Mouse (Mus musculus): ENCODE measurements around the gene Cnot1. TPM values are rescaled to one million over a fixed set of nuclear protein-coding genes. Genes with fewer than 3 reads are reported as not detected.
"Not testable (repeated sequence)": the region's sequence is repeated elsewhere in the genome, so short reads cannot be mapped to it uniquely, and the experiment has no call there.

Cnot1 gene
- total and polyA plus RNA-seq, 2 experiments: 40.2 to 116 TPM

DNA sequence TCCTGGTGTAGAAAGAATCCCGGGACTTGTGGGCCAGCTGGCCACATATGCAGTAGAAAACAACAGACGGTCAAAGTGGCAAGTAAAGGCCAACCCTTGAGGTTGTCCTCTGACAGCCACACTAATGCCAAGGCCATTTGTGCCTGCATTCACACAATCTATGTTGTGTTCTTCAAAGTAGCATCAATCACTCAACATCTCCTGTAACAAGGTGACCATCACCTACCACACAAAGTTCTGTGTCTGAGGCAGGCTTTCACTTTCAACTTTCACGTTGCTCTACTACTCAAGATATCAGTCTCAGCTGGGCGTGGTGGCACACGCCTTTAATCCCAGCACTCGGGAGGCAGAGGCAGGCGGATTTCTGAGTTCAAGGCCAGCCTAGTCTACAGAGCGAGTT, 5.0 kb downstream of the Cnot1 start:
- H3K4me3 ChIP-seq (ENCODE audit: insufficient read depth, low read depth, low read length): no peak overlapping the region
- peaks cover 36% of the 10 kb centered on the region for H3K4me1 ChIP-seq (ENCODE audit: control insufficient read depth, insufficient read depth, low read length)
- H3K27me3 ChIP-seq (ENCODE audit: control insufficient read depth, insufficient read depth, low read length): no peaks in the 10 kb centered on the region
- peaks cover 65% of the 10 kb centered on the region for H3K79me2 ChIP-seq (ENCODE audit: control insufficient read depth, insufficient read depth, low read length)
- H3K27ac ChIP-seq (replicated peaks; ENCODE audit: insufficient read depth, low read depth, low read length): no peak overlapping the region
- H3K9ac ChIP-seq (ENCODE audit: low read depth, low read length): no peak overlapping the region
- TF ChIP-seq POLR2A (IDR thresholded peaks at IDR 0.05; ENCODE audit: extremely low read depth, insufficient read depth, low read length) (no peak), CTCF (IDR thresholded peaks at IDR 0.05; ENCODE audit: low read depth, low read length) (no peak)
- WGBS: 41% methylated on average over 8 of the region's 8 CpGs
- H3K36me3 ChIP-seq (ENCODE audit: control insufficient read depth, insufficient read depth, low read length): peaks cover 6% of the 10 kb centered on the region
- DNase-seq (ENCODE audit: extremely low read depth, low read depth, low spot score): no peak

- Histone ChIP-seq H3K4me3 (ENCODE audit: insufficient read depth, low read depth, low read length) (no peak overlapping the region), H3K27ac (replicated peaks; ENCODE audit: insufficient read depth, low read depth, low read length) (no peak overlapping the region), H3K36me3 (ENCODE audit: control insufficient read depth, insufficient read depth, low read length) (peaks cover 6% of the 10 kb centered on the region), H3K4me1 (ENCODE audit: control insufficient read depth, insufficient read depth, low read length) (peaks cover 36% of the 10 kb centered on the region), H3K9ac (ENCODE audit: low read depth, low read length) (no peak overlapping the region), H3K79me2 (ENCODE audit: control insufficient read depth, insufficient read depth, low read length) (peaks cover 59% of the 10 kb centered on the region), H3K27me3 (ENCODE audit: control insufficient read depth, insufficient read depth, low read length) (no peaks in the 10 kb centered on the region)
- no peak for DNase-seq (ENCODE audit: extremely low read depth, low read depth, low spot score)
- TF ChIP-seq CTCF (IDR thresholded peaks at IDR 0.05; ENCODE audit: low read depth, low read length): no peak
- TF ChIP-seq POLR2A (IDR thresholded peaks at IDR 0.05; ENCODE audit: extremely low read depth, insufficient read depth, low read length): no peak
- WGBS: 100% methylated on average over 1 of the region's 1 CpGs
Measured at GRCm38 (mm10) chr8:95801476-95802064, 5.7 kb downstream of the Cnot1 start.

GRCm38 (mm10) chr8:95800353-95800752, 6.9 kb downstream of the Cnot1 start:
- Histone ChIP-seq H3K4me1 (ENCODE audit: control insufficient read depth, insufficient read depth, low read length) (peaks cover 30% of the 10 kb centered on the region), H3K4me3 (ENCODE audit: insufficient read depth, low read depth, low read length) (no peak overlapping the region), H3K27ac (replicated peaks; ENCODE audit: insufficient read depth, low read depth, low read length) (no peak overlapping the region), H3K79me2 (ENCODE audit: control insufficient read depth, insufficient read depth, low read length) (peaks cover 49% of the 10 kb centered on the region), H3K9ac (ENCODE audit: low read depth, low read length) (no peak overlapping the region), H3K36me3 (ENCODE audit: control insufficient read depth, insufficient read depth, low read length) (peaks cover 6% of the 10 kb centered on the region), H3K27me3 (ENCODE audit: control insufficient read depth, insufficient read depth, low read length) (no peaks in the 10 kb centered on the region)
- no peak for TF ChIP-seq POLR2A (IDR thresholded peaks at IDR 0.05; ENCODE audit: extremely low read depth, insufficient read depth, low read length)
- TF ChIP-seq CTCF (IDR thresholded peaks at IDR 0.05; ENCODE audit: low read depth, low read length): no peak
- no peak for DNase-seq (ENCODE audit: extremely low read depth, low read depth, low spot score)
- 61% methylated on average over 3 of the region's 3 CpGs for WGBS

- no peak for DNase-seq (ENCODE audit: extremely low read depth, low read depth, low spot score)
- no peak for TF ChIP-seq POLR2A (IDR thresholded peaks at IDR 0.05; ENCODE audit: extremely low read depth, insufficient read depth, low read length)
- TF ChIP-seq CTCF (IDR thresholded peaks at IDR 0.05; ENCODE audit: low read depth, low read length): no peak
- H3K36me3 ChIP-seq (ENCODE audit: control insufficient read depth, insufficient read depth, low read length): peaks cover 6% of the 10 kb centered on the region
- no peak overlapping the region for H3K27ac ChIP-seq (replicated peaks; ENCODE audit: insufficient read depth, low read depth, low read length)
- H3K27me3 ChIP-seq (ENCODE audit: control insufficient read depth, insufficient read depth, low read length): no peaks in the 10 kb centered on the region
- no peak overlapping the region for H3K9ac ChIP-seq (ENCODE audit: low read depth, low read length)
- peaks cover 46% of the 10 kb centered on the region for H3K79me2 ChIP-seq (ENCODE audit: control insufficient read depth, insufficient read depth, low read length)
- no peak overlapping the region for H3K4me3 ChIP-seq (ENCODE audit: insufficient read depth, low read depth, low read length)
- WGBS: 44% methylated on average over 1 of the region's 1 CpGs
- H3K4me1 ChIP-seq (ENCODE audit: control insufficient read depth, insufficient read depth, low read length): peaks cover 30% of the 10 kb centered on the region
Measured at GRCm38 (mm10) chr8:95799891-95800290, 7.4 kb downstream of the Cnot1 start.

DNA sequence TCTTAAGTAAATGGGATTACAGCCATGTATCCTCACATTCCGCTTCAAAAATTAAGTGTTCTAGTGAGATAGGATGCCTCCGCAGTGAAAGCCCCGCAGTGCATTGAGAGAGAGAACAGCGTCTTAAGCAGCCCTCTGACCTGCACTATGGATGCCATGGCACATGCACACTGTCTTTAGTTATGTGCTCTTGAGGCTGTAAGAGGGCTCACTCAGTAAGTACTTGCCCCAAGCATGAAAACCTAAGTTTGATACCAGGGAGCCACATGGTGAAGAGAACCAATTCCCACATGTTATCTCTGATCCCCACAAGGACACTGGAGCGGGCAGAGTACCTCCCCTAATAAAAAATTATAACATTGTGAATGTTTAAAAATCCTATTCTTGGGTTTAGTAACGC, 8.1 kb downstream of the Cnot1 start:
- no peaks in the 10 kb centered on the region for H3K27me3 ChIP-seq (ENCODE audit: control insufficient read depth, insufficient read depth, low read length)
- no peak overlapping the region for H3K9ac ChIP-seq (ENCODE audit: low read depth, low read length)
- H3K27ac ChIP-seq (replicated peaks; ENCODE audit: insufficient read depth, low read depth, low read length): no peak overlapping the region
- WGBS: 81% methylated on average over 6 of the region's 6 CpGs
- peaks cover 41% of the 10 kb centered on the region for H3K79me2 ChIP-seq (ENCODE audit: control insufficient read depth, insufficient read depth, low read length)
- peaks cover 6% of the 10 kb centered on the region for H3K36me3 ChIP-seq (ENCODE audit: control insufficient read depth, insufficient read depth, low read length)
- DNase-seq (ENCODE audit: extremely low read depth, low read depth, low spot score): no peak
- no peak for TF ChIP-seq POLR2A (IDR thresholded peaks at IDR 0.05; ENCODE audit: extremely low read depth, insufficient read depth, low read length)
- no peak for TF ChIP-seq CTCF (IDR thresholded peaks at IDR 0.05; ENCODE audit: low read depth, low read length)
- H3K4me1 ChIP-seq (ENCODE audit: control insufficient read depth, insufficient read depth, low read length): peaks cover 25% of the 10 kb centered on the region
- H3K4me3 ChIP-seq (ENCODE audit: insufficient read depth, low read depth, low read length): no peak overlapping the region

DNA sequence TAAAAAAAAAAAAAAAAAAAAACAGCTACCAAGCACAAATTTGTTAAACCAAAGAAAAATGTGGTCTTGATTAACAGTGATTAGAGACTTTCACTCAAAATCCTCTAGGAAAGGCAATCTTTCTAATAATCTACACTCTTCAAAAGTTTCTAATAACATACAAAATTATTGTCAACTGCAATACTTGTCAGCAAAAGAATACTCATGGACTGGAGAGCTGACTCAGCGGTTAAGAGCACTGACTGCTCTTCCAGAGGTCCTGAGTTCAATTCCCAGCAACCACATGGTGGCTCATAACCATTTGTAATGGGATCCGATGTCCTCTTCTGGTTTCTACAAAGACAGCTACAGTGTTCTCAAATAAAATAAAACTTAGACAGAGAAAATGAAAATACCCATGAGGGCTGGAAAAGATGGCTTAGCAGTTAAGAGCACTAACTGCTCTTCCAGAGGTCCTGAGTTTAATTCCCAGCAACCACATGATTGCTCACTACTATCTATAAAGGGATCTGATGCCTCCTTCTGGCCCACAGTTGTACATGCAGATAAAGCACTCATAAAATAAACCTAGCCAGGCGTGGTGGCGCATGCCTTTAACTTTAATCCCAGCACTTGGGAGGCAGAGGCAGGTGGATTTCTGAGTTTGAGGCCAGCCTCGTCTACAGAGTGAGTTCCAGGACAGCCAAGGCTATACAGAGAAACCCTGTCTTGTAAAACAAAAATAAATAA, 11.8 kb downstream of the Cnot1 start:
- H3K27me3 ChIP-seq (ENCODE audit: control insufficient read depth, insufficient read depth, low read length); H3K9ac ChIP-seq (ENCODE audit: low read depth, low read length); DNase-seq (ENCODE audit: extremely low read depth, low read depth, low spot score); H3K36me3 ChIP-seq (ENCODE audit: control insufficient read depth, insufficient read depth, low read length); H3K4me3 ChIP-seq (ENCODE audit: insufficient read depth, low read depth, low read length); H3K27ac ChIP-seq (replicated peaks; ENCODE audit: insufficient read depth, low read depth, low read length): not testable (repeated sequence)
- H3K79me2 ChIP-seq (ENCODE audit: control insufficient read depth, insufficient read depth, low read length): peaks cover 31% of the 10 kb centered on the region
- peaks cover 11% of the 10 kb centered on the region for H3K4me1 ChIP-seq (ENCODE audit: control insufficient read depth, insufficient read depth, low read length)
- WGBS: 94% methylated on average over 5 of the region's 5 CpGs
